Mouse (Mus musculus): ENCODE results near the gene Pecam1. TPM values are rescaled to one million over a fixed set of nuclear protein-coding genes. Genes with fewer than 3 reads are reported as not detected.
"Not testable (repeated sequence)": the region's sequence is repeated elsewhere in the genome, so short reads cannot be mapped to it uniquely, and the experiment has no call there.

Gene Pecam1
- total RNA-seq, 2 experiments from 2014 or later: 183 TPM

DNA sequence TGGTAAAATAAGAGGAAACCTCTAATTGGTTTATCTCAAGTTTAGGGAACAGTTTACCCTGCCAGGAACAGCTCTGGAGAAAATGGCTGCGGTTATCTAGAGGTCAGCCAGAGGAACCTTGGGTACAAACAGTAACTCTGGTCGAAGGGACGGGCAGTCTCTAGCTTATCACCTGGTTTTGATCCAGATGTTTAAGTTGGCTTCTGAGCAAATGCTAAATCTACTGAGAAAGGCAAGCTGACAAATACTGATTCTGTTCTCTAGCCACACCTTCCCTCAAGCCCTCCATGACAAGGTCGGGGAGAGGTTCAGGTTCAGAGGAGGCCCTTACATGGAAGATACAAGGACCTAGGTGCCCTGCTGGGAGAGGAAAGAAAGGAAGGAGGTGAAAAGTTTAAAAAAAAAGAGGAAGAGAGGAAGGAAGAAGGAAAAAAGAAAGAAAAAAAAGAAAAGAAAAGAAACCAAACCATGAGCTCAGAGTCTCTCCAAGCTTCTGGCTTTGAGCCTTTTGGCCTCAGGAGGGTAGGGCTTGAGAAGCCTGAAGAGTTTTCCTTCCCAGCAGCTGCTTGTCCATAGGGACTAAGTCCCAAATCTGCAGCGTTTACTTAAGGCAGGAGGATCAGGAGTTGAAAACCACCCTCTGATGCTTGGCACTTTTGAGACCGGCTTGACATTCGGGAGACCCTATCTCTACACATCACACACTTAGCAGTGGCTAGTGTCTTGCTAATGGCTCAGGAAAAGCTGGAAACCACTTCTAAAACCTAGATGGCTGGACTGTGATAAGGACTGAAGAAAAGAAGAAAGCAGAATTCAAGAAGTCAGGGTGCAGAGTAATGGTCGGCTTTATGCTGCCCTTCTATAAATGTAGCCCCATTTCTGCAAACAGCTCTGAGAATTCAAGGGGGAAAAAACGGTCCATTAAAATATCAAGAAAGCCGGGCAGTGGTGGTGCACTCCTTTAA, 21.7 kb downstream of the Pecam1 start:
- DNase-seq: no peak

- DNase-seq: no peak
Measured at GRCm38 (mm10) chr11:106727967-106728366, 22.5 kb downstream of the Pecam1 start.

GRCm38 (mm10) chr11:106724916-106725235, 25.6 kb downstream of the Pecam1 start:
- DNase-seq: not testable (repeated sequence)

GRCm38 (mm10) chr11:106724176-106724915, 26.1 kb downstream of the Pecam1 start:
- no peak for DNase-seq

GRCm38 (mm10) chr11:106723611-106724125, 26.8 kb downstream of the Pecam1 start:
- peak; percentile 48 for DNase-seq

DNA sequence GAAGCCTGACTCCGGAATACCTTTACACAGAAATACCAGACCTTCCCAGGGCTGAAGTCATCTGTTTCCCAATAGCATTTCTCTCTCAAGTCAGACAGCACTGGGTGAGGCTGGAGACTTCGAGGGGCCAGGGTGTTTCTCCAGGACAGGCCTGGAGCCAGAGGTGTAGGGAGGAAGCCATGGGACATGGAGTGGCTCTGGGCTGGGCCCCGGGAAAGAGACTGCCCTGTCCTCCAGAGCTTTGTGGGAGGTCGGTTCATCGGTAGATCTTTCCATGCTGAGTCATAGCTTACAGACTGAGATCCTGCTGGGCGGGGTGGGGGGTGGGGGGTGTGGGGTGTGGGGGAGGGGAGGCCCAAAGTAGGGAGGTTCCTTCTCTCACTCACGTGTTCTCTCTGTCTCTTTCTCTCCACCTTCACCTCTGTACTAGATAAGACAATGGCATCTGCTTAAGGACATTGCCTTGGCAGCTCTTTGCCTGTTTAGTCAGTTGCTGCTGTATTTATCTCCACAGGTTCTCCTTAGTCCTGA, 27.5 kb downstream of the Pecam1 start:
- DNase-seq: peak; percentile 42

GRCm38 (mm10) chr11:106720379-106720778, 30.0 kb downstream of the Pecam1 start:
- DNase-seq: no peak

GRCm38 (mm10) chr11:106716568-106716967, 33.9 kb downstream of the Pecam1 start:
- no peak for DNase-seq

DNA sequence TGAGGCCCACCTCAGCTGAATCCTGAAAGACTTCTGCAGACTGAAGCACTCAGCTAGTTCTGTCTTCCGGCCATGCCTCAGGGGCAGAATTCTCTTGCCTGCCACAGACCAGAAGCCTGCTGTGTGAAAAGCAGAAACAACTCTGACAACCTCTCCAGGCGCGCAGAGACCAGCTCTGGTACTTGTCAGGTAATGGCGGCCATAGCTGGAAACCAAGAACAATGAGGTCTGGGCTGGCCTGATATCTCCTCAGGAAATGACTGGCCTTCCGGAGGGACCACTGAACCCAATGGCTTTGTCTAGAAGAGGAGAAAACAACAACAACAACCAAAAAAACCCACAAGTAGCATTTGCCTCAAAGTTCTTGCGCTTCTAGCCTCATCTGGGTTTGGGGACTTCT, 35.4 kb downstream of the Pecam1 start:
- DNase-seq: peak; percentile 58

DNA sequence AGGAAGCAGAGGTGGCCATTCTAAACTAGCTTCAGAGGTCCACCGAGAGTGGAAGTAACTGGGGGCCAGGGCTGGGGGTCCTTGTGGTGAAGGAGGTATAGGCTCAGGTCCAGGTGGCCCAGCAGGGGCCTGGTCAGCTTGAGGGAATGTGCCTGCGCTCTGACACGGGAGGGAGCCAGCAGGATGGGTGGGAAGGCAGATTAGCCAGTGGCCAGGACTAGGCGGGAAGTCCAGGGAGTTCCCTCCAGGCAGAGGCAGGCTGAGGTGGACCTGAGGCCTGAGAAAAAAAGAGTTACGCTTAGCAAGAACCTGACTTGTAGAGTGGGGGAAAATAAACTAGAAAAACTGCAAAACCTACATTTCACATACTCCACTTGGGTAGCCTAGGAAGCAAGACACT, 39.6 kb downstream of the Pecam1 start:
- peak; percentile 29 for DNase-seq

- DNase-seq: peak; percentile 20
Measured at GRCm38 (mm10) chr11:106709227-106709985, 41.0 kb downstream of the Pecam1 start.

- no peak for DNase-seq
Measured at GRCm38 (mm10) chr11:106707866-106708265, 42.6 kb downstream of the Pecam1 start.

DNA sequence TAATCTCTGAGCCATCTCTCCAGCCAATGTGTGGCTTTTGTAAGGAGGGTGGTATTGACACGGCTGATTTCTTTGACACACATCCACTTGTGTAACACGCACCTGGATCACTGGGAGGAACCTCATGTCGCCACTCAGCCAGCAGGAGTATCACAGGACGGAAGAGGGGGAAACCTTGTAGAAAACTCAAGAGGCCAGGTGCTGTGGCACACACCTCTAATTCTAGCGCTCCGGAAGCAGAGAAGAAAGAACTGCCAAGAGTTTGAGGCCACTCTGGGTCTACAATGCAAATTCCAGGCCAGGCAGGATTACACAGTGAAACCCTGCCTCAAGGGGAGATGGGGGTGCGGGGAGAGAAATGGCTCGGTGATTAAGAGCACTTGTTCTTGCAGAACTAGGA, 43.3 kb downstream of the Pecam1 start:
- no peak for DNase-seq

DNA sequence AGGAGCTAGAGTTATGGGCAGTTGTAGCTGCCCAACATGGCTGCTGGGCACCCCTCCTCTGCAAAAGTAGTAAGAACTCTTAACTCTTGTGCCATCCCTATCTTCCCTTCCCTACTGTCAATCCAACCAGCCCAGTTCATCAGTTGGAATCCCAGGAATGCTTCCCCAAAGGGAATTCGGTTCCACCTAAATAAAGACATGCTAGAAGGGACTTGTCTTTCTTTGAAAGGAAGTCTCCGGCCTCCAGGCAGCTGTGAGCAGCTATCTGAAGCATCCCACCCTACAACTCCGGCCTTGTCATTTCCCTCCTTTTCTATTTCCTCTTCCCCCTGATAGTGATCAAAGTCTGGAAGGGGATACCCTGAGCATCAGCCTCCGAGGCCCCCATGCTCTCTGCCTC, 44.2 kb downstream of the Pecam1 start:
- DNase-seq: no peak

DNA sequence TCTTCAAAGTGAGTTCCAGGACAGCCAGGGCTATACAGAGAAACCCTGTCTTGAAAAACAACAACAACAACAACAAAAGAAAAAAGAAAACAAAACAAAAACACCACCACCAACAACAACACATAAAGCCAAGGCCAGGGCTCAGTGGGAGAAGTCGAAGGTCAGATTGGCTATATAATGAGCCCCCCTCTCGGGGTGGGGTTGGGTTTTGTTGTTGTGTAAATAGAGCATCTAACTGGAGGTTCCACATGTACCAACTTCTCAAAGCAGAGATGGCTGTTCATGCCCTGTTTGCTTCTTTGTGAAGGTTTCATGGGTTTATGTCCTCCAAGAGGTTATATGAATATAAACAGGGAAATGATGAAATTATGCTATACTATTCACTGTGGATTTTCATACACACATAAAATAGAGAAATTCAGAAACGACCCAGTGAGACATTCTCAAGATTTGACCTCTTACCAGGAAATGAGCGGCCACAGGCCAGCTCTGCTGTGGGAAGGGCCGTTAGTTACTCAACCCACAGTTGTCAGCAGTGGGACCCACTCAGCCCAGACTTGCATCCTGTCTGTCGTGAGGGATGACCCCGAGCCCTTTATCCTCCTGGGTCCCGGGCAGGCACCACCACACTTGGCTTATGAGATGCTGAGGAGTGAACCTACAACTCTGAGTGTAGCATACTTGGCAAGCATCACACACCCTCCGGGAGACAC, 45.9 kb downstream of the Pecam1 start:
- no peak for DNase-seq

DNA sequence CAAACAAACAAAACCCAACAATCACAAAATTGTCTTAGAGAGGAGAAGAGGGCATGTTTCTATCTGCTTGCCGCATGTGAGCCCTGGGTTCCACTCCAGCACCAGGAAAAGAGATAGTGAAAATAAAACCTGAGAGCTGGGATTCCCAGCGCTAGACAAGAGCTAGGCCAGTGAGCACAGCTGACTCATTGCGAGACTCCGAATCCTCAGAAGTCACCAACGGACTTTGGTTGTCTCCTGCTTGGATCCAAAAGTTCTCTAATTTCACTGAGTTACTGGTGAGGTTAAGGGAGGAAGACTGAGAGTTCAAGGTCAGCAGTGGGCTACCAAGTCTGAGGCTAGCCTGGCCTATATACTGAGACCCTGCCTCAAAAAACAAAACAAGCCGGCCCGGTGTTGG, 46.5 kb downstream of the Pecam1 start:
- no peak for DNase-seq

DNA sequence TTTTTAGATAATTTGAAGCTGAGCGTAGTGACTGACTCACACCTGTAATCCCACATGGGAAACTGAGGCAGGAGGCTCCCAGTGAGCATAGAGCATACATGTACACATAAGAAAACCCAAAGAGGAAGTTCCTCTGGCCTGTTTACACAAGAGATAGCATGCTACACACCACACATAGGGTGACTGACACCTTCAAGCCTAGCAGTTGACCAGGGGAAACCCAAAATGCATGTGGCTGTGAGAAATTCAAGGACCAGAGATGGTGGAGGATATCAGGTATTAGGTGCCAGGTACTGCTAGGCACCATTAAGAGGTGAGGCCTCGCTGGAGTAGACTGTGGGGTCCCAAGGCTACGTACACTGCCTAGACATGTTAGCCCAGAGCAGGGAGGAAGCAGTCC, 47.8 kb downstream of the Pecam1 start:
- no peak for DNase-seq

DNA sequence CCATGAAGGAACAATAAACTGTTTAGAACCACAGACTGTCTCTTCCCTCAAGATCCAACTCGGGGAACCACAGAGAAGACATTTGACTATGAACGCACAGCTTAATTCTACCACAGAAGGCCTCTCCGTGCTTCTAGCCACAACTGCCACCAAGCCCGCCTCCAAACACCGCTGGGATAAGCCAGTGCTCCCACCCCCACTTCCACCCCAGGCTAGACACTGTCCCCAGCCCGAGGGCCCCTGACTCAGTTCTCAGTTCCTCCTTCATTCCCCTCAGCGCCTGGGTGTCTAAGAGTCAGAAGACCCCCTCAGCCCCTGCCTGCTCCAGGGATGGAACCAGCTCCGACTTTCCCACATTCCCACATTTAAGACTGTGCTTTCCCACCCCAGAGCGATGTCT, 48.8 kb downstream of the Pecam1 start:
- no peak for DNase-seq

DNA sequence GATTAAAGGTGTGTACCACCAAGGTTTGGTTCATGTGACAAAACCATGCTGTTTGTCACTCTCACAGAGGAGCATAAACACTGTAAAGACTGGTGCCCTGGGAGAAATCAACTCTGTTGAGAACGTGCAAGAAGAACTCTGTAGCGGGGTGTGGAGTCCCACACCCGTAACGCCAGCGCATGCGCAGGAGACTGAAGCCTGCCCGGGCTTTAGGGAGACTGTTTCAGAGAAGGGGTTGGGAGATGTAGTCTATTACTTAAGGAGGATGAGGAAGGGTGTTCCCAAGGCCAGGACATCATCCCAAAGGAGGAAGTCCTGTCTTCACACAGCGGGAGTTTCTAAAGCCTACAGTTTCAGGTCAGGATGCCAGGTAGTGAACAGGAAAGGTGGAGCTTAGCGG, 51.3 kb downstream of the Pecam1 start:
- DNase-seq: no peak

- no peak for DNase-seq
Measured at GRCm38 (mm10) chr11:106698289-106698688, 52.1 kb downstream of the Pecam1 start.

- DNase-seq: no peak
Measured at GRCm38 (mm10) chr11:106695917-106696316, 54.5 kb downstream of the Pecam1 start.

- no peak for DNase-seq
Measured at GRCm38 (mm10) chr11:106692890-106693289, 57.5 kb downstream of the Pecam1 start.
